Mouse (Mus musculus) adrenal gland, postnatal 4 days (tissue): ENCODE results near the gene Psma1. TPM values are rescaled to one million over a fixed set of nuclear protein-coding genes. Genes with fewer than 3 reads are reported as not detected.

Source experiments
- DNase-seq, 2 experiments: peaks; one replicate each; pipeline ENCODE4 v3.0.0; 2021 to 2022; ENCODE audit warnings: low spot score in 2 of 2, mixed read lengths in 2 of 2
- long read RNA-seq, 2 experiments: library from polyadenylated mRNA; stranded (forward); transcript quantifications; one replicate each; pipeline ENCODE4 v2.0.0; 2021
- total RNA-seq, 2 experiments: library from RNA; stranded (reverse); gene quantifications; 2 replicates each; pipeline ENCODE4 v1.2.3; 2021

Psma1 gene
- total RNA-seq = 100 to 1,000 TPM; 154 to 157 TPM
- long read RNA-seq, experiment 1, transcript Psma1-201 (10 exons, 1,201 nt) = major isoform, 127 of 147 reads
- long read RNA-seq, experiment 1, partial matches to known transcripts = 6 of 147 reads
- long read RNA-seq, experiment 1, other reads (novel, unspliced or antisense) = 11 of 147 reads
- long read RNA-seq, experiment 2, transcript Psma1-201 (10 exons, 1,201 nt) = major isoform, 156 of 193 reads
- long read RNA-seq, experiment 2, partial matches to known transcripts = 4 of 193 reads
- long read RNA-seq, experiment 2, other reads (novel, unspliced or antisense) = 30 of 193 reads

DNA sequence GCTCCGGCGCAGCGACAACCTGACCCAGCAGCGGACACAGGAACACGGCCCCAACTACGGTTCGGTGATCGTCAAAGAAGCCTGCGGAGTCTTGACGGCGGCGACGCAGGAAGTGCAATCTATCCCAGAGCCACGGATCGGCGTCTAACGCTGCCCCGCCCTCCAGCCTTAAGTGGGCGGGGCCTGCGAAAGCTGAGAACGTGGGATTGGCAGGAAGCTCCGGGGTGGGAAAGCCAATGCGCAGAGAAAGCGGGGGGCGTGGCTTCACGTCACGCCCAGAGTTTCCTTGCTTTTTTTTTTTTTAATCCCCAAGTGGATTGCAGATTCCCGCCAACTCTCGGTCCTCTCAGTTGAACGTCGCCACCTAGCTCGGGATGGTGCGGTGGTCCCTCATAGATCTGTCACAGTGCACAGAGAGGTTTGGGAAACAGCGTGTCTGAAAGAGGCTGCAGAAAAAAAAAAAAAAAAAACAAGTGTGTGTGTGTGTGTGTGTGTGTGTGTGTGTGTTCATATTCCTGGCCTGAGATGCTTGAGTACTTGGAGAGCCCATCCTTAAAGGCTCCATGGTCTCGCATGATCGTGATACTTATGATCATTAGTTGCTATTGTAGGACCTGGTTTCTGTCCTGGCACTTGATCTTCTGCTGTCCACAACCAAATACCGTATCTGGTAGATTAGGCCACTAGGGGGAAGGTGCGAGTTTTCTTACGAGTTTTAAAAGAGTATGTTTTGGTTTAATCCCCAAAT, at the start of gene Psma1:
Psma1 (minus strand) TSS at position 114 of the 748 bp plus-strand sequence.
- peak; percentile 81 to 82 for DNase-seq

DNA sequence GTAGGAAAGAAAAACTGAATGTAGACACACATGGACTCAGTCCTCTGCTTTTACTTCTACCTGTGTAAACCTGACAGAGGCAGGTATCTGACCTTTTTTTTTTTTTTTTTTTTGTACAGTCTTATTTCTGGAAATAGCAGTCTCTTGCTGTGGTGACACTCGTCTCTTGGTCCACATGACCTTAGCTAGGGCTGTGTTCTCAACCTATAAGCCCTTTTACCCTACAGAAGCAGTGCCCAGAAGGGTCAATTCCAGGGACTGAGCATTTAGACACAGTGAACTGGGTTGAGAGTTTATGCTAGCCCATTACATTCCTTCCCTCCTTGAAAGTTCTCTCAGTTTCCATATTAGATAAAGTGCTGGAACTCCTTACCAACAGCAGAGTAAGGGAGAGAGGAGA, 47.6 kb upstream of the Psma1 start:
- DNase-seq = no peak

DNA sequence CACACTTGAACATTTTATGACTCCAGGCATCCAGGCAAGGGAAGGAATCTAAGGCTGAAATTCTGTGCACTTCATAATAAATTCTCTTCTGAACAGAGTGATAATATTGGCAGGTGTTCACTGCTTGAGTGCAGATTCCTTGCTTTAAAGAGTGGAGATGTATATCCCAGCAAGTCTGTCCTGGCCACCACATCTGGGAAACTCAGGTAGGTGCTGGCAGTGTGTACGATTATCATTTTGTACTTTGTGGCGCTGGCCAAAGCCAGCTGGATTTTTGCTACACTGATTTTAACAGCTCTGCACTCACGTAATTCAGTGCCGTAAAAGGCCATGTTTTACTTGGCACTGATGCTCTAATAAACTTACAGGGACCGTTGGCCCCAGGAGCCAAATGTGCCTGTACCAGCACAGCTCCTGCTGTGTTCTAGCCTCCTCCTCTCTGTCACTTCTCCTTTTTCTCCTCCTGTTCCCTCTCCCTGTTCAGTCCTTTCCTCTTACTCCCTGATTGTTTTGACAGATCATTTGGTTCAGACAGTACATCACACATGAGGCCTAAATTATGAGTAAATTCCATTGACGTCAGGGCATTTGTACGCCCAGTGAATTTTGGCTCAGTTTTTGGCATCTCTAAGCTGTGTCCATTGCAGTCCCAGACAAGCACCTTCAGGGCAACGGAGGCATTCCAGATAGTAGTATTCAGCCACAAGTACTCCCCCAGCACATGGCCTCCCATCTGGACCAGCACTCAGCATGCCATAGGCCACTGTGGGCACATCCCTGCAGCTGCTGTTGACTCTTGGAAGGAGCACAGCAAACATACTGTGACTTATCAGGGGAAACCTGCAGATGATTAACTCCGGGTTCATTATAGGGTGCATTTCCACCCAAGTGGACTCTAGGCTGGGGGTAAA, 46.9 kb upstream of the Psma1 start:
- DNase-seq = no peak

DNA sequence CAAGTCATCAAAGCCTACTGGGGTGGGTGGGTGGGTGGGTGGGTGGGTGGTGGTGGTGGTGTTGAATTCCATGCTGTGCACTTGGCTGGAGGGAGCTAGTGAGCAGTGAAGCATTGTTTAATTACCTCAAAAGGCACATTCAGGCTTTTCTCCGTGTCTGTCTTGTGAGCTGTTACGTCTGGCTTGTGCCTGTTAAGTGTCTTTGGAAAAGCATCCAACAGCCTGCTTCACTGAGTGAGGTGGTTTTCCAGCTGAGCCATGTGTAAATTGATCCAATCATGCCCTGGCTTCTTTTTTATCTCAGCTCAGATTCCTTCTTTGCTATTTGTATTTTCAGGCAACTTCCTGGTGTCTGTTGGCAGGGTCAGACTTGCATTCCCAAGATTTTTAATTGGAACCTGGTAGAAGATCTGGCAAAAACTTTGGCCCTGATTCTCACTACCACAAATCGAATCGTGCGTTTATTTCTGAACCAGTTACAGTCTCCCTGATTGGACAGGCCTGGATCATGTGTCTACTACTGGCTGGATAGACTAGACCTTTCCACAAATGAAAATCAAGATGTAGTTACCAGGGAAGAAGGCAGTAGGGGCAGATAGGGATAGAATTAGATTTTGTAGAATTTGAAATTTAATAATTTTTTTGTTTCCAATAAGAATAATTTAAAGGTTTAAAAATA, 45.9 kb upstream of the Psma1 start:
- DNase-seq = no peak

DNA sequence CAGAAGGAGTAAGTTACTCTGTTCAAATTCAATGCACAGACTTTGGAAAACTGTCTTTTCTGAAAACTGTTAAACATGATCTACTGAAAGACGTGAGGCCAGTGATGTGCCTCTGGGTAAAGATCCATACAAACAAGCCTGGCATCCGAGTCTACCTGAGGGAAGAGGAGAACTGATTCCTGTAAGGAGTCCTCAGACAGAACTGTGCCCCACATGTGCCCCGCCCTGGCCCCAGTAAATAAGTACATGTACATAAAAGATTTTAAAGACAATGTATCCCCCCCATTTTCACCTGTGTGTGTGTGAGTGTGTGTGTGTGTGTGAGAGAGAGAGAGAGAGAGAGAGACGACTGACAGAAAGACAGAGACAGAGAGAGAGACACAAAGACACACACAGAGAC, 42.0 kb upstream of the Psma1 start:
- no peak for DNase-seq

DNA sequence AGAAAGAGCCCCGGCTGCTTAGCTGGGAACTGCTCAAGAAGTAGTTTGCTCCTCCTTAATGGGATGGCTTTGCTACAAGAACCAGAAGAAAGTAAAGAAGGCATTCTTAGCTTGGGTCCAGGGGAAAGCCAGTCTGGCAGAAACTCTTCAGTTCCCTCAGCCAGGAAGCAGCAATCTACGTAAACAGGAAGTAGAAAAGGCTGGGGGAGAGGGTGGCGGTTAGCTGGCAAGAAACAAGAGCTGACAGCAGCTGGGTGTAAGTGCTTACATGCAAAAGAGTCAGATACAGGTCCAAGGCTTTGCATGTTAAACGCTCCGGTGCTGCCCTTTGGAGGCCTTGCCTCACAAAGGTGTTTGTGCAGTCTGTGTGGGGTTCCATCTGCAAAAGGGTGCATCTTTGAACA, 41.5 kb upstream of the Psma1 start:
- no peak for DNase-seq

DNA sequence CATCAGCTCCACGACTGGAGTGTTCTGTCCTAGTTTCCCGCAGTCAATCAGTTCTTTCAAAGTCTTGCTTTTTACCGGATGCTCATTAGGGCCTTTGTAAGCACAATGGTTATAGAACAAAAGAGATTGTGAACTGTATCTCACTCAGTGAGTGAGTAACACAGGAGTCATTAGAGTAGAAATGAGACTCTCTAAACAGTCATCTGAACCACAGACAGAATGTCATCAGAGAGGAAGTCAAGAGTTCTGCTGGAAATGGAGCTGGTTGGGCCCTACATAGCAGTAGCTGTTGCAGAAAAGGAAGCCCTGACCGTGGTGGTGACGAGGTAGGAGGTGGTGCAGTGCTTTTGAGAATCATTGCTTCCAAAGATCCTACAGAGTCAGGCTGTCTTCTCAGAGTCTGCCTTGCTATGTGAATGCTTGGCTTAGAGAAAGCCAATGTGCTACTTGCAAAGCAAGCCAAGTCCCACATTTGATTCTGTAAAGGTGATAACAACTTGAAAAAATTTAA, 40.5 kb upstream of the Psma1 start:
- no peak for DNase-seq

DNA sequence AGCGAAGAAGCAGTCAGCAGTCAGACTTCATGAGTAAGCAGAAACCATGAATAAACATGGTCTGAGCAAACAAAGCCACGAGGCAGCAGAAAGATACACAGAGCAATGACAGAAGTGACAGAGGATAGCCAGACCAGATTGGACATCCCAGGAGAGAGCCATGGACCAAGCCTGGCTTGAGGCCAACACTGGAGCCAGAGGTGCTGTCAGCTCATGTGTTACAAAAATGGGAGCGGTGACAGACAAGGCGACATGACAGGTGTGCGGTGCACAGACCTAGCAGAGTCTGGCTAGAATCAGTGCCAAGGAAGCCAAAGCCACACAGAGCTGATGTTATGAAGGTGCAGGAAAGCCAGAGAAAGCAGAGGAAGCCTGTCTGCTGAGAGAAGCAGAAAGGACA, 35.3 kb upstream of the Psma1 start:
- DNase-seq = no peak

DNA sequence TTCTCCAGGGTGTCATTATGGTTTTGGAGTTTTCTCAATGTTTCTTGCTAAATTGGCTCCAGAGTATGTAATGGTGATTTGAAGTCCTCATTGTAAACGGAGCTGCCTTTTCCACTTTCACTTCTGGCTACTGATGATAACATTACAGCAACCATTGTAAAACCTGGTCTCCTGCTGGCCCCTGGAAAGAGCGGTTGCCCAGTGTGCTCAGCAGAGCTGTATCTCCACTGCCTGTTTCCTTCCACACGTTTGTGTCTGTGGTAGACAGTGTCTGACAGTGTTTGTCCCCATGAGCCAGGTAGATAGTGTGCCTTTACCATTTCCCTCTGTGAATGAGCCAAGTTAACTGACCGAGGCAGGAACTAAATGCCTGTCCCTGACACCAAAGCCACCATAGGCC, 33.1 kb upstream of the Psma1 start:
- no peak for DNase-seq

DNA sequence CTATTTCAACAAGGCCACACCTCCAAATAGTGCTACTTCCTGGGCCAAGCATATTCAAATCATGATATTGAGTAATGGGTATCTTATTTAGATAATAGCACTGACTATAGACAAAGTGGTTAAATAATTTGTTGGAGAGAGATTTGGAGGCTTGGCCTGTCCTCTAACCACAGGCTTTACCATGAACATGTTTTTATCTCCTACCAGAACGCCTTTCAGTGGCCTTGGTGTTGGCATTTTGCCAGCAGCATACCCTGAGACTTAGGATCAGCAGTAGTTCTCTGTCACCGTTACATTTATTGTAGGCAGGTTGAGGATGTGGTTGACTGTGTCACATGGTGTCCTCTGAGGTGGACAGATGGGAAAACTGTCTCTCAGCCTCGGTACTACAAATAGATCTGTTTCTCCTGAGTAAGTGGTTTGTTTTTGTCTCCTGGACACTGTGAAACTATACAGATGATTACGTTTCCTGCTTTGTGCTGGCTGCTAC, 25.4 kb upstream of the Psma1 start:
- no peak for DNase-seq

DNA sequence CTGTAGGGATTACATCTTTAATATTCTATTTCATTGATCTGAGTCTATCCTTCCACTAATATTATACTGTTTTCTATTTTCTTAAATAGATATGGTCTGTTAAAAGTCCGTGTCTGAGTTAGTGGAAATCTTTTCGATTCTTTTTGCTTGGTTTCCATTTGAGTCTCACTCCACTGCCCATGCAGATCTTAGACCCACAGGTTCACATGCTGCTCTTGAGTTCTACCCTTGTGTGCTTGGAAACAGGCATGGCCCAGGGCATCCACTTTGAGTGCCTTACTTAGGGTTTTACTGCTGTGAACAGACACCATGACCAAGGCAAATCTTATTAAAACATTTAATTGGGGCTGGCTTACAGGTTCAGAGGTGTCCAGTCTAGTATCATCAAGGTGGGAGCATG, 24.9 kb upstream of the Psma1 start:
- no peak for DNase-seq

DNA sequence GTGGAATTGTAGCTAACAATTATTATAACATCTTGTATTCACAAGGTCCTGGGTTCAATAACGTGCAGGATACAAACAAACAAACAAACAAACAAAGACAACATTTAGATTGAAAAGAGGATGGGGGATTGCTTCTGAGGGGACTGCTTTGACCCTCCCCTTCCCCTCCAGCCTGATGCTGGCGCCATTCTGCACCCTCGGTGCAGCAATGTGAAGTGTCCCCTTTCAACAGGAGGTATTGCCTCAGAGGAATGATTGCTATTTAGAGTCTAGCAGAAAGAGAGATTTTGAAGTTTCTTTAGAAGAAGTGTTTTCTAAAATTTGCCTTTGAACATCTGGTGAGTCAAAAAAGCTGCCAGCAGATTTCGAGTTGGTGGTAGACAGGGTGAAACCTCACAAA, 23.3 kb upstream of the Psma1 start:
- no peak for DNase-seq

DNA sequence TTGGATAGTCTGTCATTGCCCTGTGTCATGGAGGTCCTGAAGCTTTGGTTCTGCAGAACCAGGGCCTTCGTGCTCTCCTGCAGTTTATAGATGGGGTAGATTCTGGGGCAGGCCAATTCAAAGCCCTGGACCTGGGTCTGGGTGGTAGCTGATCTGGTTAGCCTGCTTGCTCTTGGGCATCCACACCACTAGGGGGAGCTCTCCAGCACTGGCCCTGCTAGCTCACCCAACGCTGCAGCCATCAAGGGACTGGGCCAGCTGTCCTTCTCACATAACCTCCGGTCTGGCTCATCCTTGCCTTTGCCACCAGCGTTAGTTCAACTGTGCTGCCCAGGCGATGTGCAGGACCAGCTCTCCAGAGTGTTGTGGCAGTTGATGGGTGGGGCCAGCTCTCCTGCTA, 18.8 kb upstream of the Psma1 start:
- no peak for DNase-seq

DNA sequence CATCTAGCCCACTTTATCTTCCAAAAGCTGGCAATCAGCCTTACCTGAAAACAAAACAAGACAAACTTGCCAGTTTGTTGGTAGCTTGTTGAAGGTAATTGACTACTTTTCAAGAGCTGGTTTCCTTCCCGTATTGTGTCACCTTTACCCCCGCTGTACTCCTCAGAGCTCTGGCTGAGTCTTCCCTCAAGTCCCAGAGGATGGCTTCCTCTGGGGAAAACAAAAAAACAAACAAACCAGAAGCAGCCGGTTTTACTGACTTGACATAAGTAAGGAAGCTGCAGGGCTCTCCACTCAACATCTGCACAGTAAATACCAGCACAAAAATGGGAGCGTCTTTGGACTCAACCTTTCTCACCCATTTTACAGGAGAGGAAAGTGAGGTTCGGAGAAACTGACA, 18.0 kb upstream of the Psma1 start:
- no peak for DNase-seq

DNA sequence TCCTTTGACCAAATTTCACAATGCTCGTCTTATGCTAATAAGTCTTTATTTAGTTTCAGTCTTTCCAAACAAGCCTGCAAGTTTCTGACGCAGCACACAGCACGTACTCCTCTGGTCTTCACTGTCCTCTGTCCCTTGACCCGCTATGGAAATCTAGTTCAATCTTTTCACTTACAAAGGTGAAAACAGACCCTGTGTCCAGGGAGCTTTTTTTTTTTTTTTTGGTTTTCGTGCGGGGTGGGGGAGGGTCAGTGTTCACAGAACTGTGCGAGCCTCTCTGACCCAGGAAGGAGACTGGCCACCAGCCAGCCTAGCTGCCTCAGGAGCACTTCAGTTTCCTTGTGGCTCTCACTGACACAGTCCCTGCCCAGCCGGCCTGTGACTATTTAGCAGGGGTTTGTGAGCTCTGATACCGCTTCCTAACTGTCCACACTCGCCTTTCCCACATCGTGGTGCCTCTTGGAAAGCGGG, 16.6 kb upstream of the Psma1 start:
- peak; percentile 13 to 22 for DNase-seq

DNA sequence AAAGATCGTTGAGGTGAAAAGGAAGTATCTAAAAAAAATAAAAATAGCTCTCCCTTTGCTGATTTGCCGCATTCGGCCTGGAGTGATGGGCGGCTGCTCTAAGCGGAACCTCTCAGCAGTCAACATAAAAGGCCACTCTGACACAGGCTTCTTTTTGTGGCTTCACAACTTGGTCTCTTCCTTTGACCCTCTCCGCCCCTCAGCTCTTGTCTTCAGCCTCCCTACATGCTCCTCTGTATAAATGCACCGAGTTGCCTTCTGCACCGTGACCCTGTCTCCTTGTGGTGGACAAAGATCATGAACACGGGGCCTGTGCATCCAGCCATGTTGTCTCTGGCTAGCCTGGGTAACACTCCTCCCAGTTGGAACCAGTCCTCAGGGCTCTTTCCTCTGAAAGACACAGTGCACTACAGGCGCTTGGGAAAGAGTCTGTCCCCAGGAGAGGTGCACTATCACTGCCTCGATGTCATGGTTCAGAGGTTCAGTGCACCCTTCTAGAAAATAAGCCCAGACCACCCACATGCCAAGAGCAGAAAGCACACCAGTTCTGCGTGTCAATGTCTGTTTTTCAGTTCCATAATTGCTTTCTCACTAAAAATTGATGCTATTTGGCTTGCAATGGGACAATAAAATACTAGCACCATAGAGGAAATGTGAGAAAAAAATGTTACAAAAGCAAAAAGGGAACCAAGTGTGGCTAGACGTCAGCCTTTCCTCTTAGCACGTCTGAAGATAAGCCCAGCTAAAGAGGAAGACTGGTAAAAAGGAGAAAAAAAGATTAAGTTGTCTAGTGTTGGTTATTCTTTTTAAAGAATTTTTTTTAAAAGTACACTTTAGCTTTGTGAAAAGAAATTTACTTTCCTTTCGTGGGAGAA, 15.8 kb upstream of the Psma1 start:
- DNase-seq = no peak

DNA sequence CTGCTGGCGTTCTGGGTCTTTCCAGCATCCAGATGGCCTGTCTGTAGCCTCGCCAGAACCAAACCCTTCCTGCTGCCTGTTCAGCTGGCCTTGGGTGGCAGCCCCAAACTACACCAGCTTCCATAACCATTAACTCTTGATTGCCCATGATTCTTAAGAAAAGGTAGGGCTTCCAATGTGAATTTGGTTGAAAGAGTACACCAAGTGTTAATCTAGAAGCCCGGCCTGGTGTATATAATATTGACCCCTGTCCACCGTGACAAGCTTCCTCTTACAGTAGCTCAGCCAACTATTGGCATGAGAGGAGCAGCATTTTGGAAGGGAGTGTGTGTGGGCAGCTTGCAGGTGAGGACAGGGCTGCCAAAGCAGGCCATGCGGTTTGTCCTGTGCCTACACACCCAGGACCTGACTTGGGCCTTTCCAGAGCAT, 14.2 kb upstream of the Psma1 start:
- DNase-seq = no peak

DNA sequence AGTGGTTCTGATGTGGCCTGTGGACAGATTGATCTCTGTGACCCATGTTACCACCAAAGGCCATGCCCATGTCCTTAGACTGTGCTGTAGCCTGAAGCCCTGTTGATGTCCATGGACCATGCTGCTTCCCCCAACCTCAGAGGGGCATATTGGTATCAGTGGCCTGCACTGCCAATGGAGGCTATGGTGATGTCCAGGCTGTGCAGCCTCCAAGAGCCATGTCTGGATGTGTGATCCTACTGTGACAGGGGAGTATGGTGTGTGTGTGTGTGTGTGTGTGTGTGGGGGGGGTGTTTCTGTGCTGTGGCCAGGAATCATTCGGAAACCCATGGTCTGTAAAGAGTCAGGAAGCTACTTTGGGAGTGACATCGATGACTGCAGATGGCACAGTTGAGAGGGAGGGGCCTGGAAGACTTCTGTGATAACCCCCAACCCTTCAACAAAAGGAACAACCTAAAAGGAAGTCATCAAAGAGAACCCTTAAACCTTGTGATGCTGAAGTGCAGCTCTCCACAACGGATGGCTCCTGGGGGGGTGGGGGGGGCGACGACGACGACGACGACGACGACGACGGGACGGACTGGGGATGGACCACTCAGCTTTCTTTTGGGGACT, 8.5 kb upstream of the Psma1 start:
- no peak for DNase-seq

DNA sequence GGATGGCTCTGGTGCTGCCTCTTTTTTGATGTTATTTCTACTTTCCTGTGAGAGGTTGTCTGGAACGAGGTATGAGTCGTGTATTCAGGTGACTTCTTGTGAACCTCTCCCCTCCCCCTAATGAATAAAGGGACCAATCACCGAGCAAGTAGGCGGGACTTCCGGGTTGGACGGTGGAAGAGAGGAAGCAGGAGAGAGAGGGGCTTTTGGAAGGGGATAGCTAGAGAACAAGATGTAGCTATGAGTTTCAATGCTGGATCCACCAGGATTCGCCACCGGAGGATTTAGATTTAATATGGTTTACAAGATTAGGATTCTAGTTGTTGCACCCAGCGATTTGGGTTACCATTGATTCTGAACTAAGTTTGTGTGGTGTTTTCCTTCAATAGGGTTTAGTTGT, 7.1 kb upstream of the Psma1 start:
- no peak for DNase-seq
